Mouse (Mus musculus) lung, postnatal 0 days (tissue): ENCODE measurements around the gene Tcf23.

Experiments
- CTCF ChIP-seq: IDR thresholded peaks from 2 replicates; pipeline ENCODE4 v1.5.1; 2016; ENCODE audit warnings: antibody characterized with exemption, mild to moderate bottlenecking
- EP300 ChIP-seq: IDR thresholded peaks from 2 replicates; pipeline ENCODE4 v1.6.1; 2016; ENCODE audit warnings: antibody characterized with exemption, mild to moderate bottlenecking, control low read depth

DNA sequence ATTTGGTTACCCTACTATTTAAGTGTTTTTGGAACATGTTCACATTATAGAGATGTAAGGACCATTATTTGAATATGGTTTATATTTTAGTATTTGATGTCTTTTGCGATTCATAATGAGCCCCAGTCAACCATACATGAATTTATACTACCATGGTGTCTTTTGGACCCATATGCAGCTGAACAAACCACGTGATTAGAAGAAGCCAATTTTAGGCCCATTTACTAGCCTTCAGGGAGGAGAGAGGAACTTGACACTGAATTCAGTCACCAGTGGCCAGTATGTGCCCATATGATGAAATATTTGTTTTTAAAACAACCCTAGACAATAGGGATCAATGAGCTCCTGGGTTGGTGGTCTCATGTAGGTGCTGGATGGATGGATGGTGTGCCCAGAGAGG is 7.6 kb upstream of the Tcf23 start:
- TF ChIP-seq EP300 (no peak), CTCF (no peak)
